Mouse (Mus musculus) right cerebral cortex, adult 18-20 months (tissue): ENCODE measurements at regions not wholly inside any gene's neighbourhood (a gene's known extent, or its start where the extent isn't known, plus 50 kb on each side); places are given as distances from the start of the nearest gene placed in this dataset.
A peak's percentile ranks its signal among the peaks of the same experiment; 100 is the strongest.

Experiments
- DNase-seq: peaks from one replicate; pipeline ENCODE4 v3.0.0; 2022; ENCODE audit warnings: mixed read lengths

DNA sequence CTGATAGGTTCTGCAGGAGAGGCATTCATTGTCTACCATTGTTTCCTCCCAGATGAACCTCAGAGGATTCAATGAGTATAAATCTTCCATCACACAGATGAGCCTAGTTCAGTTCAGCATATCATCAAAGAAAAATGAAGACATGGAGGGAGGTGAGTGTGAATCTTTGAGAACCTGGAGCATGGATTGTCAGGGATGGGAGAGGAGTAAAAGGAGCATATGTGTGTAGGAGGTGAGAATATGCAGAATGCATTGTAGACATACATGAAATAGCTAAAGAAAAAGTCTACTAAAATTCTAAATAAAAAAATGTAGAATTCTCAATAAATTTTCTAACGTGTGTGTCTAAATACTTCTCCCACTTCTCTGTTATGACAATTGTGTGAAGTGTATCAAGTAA is 284.8 kb upstream of the Kif2b start:
- DNase-seq: peak; percentile 13

DNA sequence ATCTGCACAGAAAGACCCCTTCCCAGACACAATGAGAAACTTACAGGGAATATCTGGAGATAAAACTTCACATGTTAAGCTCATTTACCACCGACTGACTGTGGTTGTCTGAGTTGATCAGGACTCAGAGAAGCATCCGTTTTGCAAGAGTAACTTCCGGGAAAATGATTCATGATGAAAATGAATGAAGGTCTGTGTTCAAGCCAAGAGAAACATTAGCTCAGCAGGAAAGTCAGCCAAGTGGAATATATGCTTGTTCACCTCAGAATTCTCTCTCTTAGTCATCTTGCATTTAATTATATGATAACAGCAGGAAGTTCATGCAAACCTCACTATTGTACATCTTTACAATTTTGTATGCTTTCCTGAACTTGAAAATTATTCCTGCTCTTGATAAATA is 279.1 kb upstream of the Kif2b start:
- peak; percentile 9 for DNase-seq

DNA sequence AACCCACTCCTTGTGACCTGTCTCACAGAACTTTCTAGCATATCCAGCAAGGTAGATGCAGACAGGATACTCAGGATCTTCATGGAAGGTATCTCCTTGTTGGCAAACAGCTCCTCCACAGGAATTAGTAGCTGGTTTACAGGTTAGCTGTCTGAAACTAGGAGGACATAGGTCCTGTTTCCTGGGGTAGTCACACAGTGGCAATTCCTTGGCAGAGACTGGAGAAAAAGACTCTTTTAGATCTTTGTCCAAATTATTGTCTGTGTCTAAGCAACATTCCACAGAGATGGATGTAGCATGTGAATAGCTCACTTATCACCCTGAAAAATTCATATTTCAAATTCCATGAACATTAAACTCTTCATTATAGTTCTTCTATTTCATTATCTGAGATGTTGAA is 253.8 kb upstream of the Kif2b start:
- no peak for DNase-seq

GRCm38 (mm10) chr11:91820826-91821225 is 243.5 kb upstream of the Kif2b start:
- DNase-seq: peak; percentile 59
